Mouse (Mus musculus): Measurements from ENCODE around the gene 4930519G04Rik. TPM values are rescaled to one million over a fixed set of nuclear protein-coding genes. Genes with fewer than 3 reads are reported as not detected.
A peak's percentile ranks its signal among the peaks of the same experiment; 100 is the strongest.
"Not testable (repeated sequence)": the region's sequence is repeated elsewhere in the genome, so short reads cannot be mapped to it uniquely, and the experiment has no call there.

4930519G04Rik gene
- polyA plus RNA-seq, 1 experiment from 2014 or later = 0.04 TPM

- no peaks in the 10 kb centered on the region for H3K27me3 ChIP-seq
- in situ Hi-C loops (cut with MboI; ENCODE audit: low pct_unique_long_range_greater_than_20kb) = no loop called here
- POLR2A ChIA-PET = no interaction called here
- TF ChIP-seq CTCF (IDR thresholded peaks at IDR 0.05) = no peak
- CTCF ChIA-PET = no interaction called here
- DNase-seq (ENCODE audit: low read depth, low spot score) = no peak
- ATAC-seq = no peak
Observed at GRCm38 (mm10) chr5:114842674-114843073, 10.8 kb upstream of the 4930519G04Rik start.

- in situ Hi-C loops (cut with MboI; ENCODE audit: low pct_unique_long_range_greater_than_20kb); DNase-seq (ENCODE audit: low read depth, low spot score); POLR2A ChIA-PET; CTCF ChIA-PET; ATAC-seq; H3K27me3 ChIP-seq: not testable (repeated sequence)
Observed at GRCm38 (mm10) chr5:114844371-114844770, 9.1 kb upstream of the 4930519G04Rik start.

GRCm38 (mm10) chr5:114851565-114852236, 1.8 kb upstream of the 4930519G04Rik start:
- peaks cover 6% of the 10 kb centered on the region for H3K27me3 ChIP-seq
- in situ Hi-C loops (cut with MboI; ENCODE audit: low pct_unique_long_range_greater_than_20kb) = loop anchor here (25.0 kb wide), 1 partner anchor 364 kb away; no protein-coding TSS in a partner anchor
- ChIA-PET CTCF (no interaction called here), POLR2A (no interaction called here)
- ATAC-seq (no peak), DNase-seq (ENCODE audit: low read depth, low spot score) (no peak)
- no peak for TF ChIP-seq CTCF (IDR thresholded peaks at IDR 0.05)

- H3K27me3 ChIP-seq = peaks cover 7% of the 10 kb centered on the region
- no peak for TF ChIP-seq CTCF (IDR thresholded peaks at IDR 0.05)
- ATAC-seq (no peak), DNase-seq (ENCODE audit: low read depth, low spot score) (no peak)
- in situ Hi-C loops (cut with MboI; ENCODE audit: low pct_unique_long_range_greater_than_20kb) = loop anchor here (25.0 kb wide), 1 partner anchor 371 kb away; no protein-coding TSS in a partner anchor
- CTCF ChIA-PET = interaction anchor here (1.2 to 2.0 kb wide), 3 partner anchors 13 to 60 kb away, joined by 3 to 6 read pairs (median 4); no protein-coding TSS in a partner anchor
- POLR2A ChIA-PET = no interaction called here
Observed at GRCm38 (mm10) chr5:114858582-114858981, 5.1 kb downstream of the 4930519G04Rik start, which contains the start of gene Gm9936. TSS of gene Gm9936 (minus strand) at chr5:114858682.

GRCm38 (mm10) chr5:114859253-114859652, 5.8 kb downstream of the 4930519G04Rik start:
- CTCF ChIA-PET = interaction anchor here (1.2 to 2.0 kb wide), 3 partner anchors 12 to 60 kb away, joined by 3 to 6 read pairs (median 4); no protein-coding TSS in a partner anchor
- DNase-seq (ENCODE audit: low read depth, low spot score) = no peak
- in situ Hi-C loops (cut with MboI; ENCODE audit: low pct_unique_long_range_greater_than_20kb) = loop anchor here (25.0 kb wide), 1 partner anchor 372 kb away; no protein-coding TSS in a partner anchor
- H3K27me3 ChIP-seq = peaks cover 7% of the 10 kb centered on the region
- POLR2A ChIA-PET = interaction anchor here (0.6 to 0.7 kb wide), 2 partner anchors 43 to 174 kb away, joined by 3 to 4 read pairs; no protein-coding TSS in a partner anchor
- ATAC-seq = no peak
- peak; percentile 76 for TF ChIP-seq CTCF (IDR thresholded peaks at IDR 0.05)

GRCm38 (mm10) chr5:114861730-114862129, 8.3 kb downstream of the 4930519G04Rik start:
- in situ Hi-C loops (cut with MboI; ENCODE audit: low pct_unique_long_range_greater_than_20kb) = loop anchor here (25.0 kb wide), 1 partner anchor 374 kb away; no protein-coding TSS in a partner anchor
- no peak for ATAC-seq
- H3K27me3 ChIP-seq = peaks cover 8% of the 10 kb centered on the region
- no peak for TF ChIP-seq CTCF (IDR thresholded peaks at IDR 0.05)
- ChIA-PET CTCF (no interaction called here), POLR2A (no interaction called here)
- DNase-seq (ENCODE audit: low read depth, low spot score) = no peak

GRCm38 (mm10) chr5:114864813-114865212, 11.3 kb downstream of the 4930519G04Rik start:
- TF ChIP-seq CTCF (IDR thresholded peaks at IDR 0.05) = no peak
- ChIA-PET CTCF (no interaction called here), POLR2A (no interaction called here)
- peaks cover 5% of the 10 kb centered on the region for H3K27me3 ChIP-seq
- DNase-seq (ENCODE audit: low read depth, low spot score) (no peak), ATAC-seq (no peak)
- in situ Hi-C loops (cut with MboI; ENCODE audit: low pct_unique_long_range_greater_than_20kb) = loop anchor here (25.0 kb wide), 1 partner anchor 378 kb away; no protein-coding TSS in a partner anchor

- TF ChIP-seq CTCF (IDR thresholded peaks at IDR 0.05) = no peak
- POLR2A ChIA-PET = interaction anchor here (0.6 kb wide), 1 partner anchor 333 kb away, joined by 6 read pairs; no protein-coding TSS in a partner anchor
Observed at GRCm38 (mm10) chr5:114865279-114865678, 11.8 kb downstream of the 4930519G04Rik start.

GRCm38 (mm10) chr5:114875858-114876257, 22.4 kb downstream of the 4930519G04Rik start:
- in situ Hi-C loops (cut with MboI; ENCODE audit: low pct_unique_long_range_greater_than_20kb) = no loop called here
- ChIA-PET CTCF (no interaction called here), POLR2A (no interaction called here)
- H3K27me3 ChIP-seq = peaks cover 5% of the 10 kb centered on the region
- ATAC-seq (no peak), DNase-seq (ENCODE audit: low read depth, low spot score) (no peak)
- no peak for TF ChIP-seq CTCF (IDR thresholded peaks at IDR 0.05)

More at GRCm38 (mm10) chr5:114865279-114865678, 11.8 kb downstream of the 4930519G04Rik start:
- CTCF ChIA-PET = no interaction called here
- ATAC-seq (no peak), DNase-seq (ENCODE audit: low read depth, low spot score) (no peak)
- H3K27me3 ChIP-seq = peaks cover 5% of the 10 kb centered on the region
- in situ Hi-C loops (cut with MboI; ENCODE audit: low pct_unique_long_range_greater_than_20kb) = loop anchor here (25.0 kb wide), 1 partner anchor 378 kb away; no protein-coding TSS in a partner anchor

- in situ Hi-C loops (cut with MboI; ENCODE audit: low pct_unique_long_range_greater_than_20kb) = no loop called here
- peaks cover 4% of the 10 kb centered on the region for H3K27me3 ChIP-seq
- ChIA-PET POLR2A (no interaction called here), CTCF (no interaction called here)
- ATAC-seq (no peak), DNase-seq (ENCODE audit: low read depth, low spot score) (no peak)
- no peak for TF ChIP-seq CTCF (IDR thresholded peaks at IDR 0.05)
Observed at GRCm38 (mm10) chr5:114876331-114876730, 22.9 kb downstream of the 4930519G04Rik start.

- no peaks in the 10 kb centered on the region for H3K27me3 ChIP-seq
- ATAC-seq = no peak
- ChIA-PET POLR2A (interaction anchor here (0.8 kb wide), 1 partner anchor 10 kb away, joined by 3 read pairs; no protein-coding TSS in a partner anchor), CTCF (no interaction called here)
- in situ Hi-C loops (cut with MboI; ENCODE audit: low pct_unique_long_range_greater_than_20kb) = no loop called here
- DNase-seq (ENCODE audit: low read depth, low spot score) = no peak
- TF ChIP-seq CTCF (IDR thresholded peaks at IDR 0.05) = no peak
Observed at GRCm38 (mm10) chr5:114877487-114877886, 24.0 kb downstream of the 4930519G04Rik start.

All from Patski (cell line).